Mouse (Mus musculus) midbrain, embryonic 15.5 days (tissue): Measurements from ENCODE around the gene Gng8. TPM values are rescaled to one million over a fixed set of nuclear protein-coding genes. Genes with fewer than 3 reads are reported as not detected.

Experiments
- ATAC-seq: fragments of 200-750 bp; cut with Nextera tagmentation; replicated peaks from 2 replicates; pipeline ENCODE4 v1.8.0; 2017; ENCODE audit warnings: moderate TSS enrichment
- H3K27ac ChIP-seq: fragments of 300-500 bp; sonication (generic); 2 replicates; pipeline ENCODE4 v1.5.1; 2015; ENCODE audit warnings: mild to moderate bottlenecking, inconsistent platforms
- H3K27me3 ChIP-seq: fragments of 300-500 bp; sonication (generic); replicated peaks from 2 replicates; pipeline ENCODE4 v1.6.1; 2015; ENCODE audit warnings: inconsistent platforms
- H3K36me3 ChIP-seq: fragments of 300-500 bp; sonication (generic); replicated peaks from 2 replicates; pipeline ENCODE4 v1.6.1; 2015; ENCODE audit warnings: inconsistent platforms
- H3K4me1 ChIP-seq: fragments of 300-500 bp; sonication (generic); 2 replicates; pipeline ENCODE4 v1.6.1; 2015; ENCODE audit warnings: inconsistent platforms
- H3K4me2 ChIP-seq: fragments of 300-500 bp; sonication (generic); 2 replicates; pipeline ENCODE4 v1.6.1; 2015; ENCODE audit warnings: inconsistent platforms, mild to moderate bottlenecking, moderate library complexity
- H3K4me3 ChIP-seq: fragments of 300-500 bp; sonication (generic); 2 replicates; pipeline ENCODE4 v1.5.1; 2015; ENCODE audit warnings: mild to moderate bottlenecking, inconsistent platforms
- H3K9ac ChIP-seq: fragments of 300-500 bp; sonication (generic); 2 replicates; pipeline ENCODE4 v1.6.1; 2015; ENCODE audit warnings: mild to moderate bottlenecking, inconsistent platforms
- H3K9me3 ChIP-seq: fragments of 300-500 bp; sonication (generic); 2 replicates; pipeline ENCODE4 v1.6.1; 2016; ENCODE audit warnings: inconsistent platforms
- WGBS: fragments of 180-500 bp; shearing (Covaris S2); methylation state at CpG from one replicate; pipeline ENCODE4 v1.1.7; 2015; ENCODE audit warnings: mixed read lengths; 5-methylcytosine and 5-hydroxymethylcytosine counted together
- polyA plus RNA-seq: library from polyadenylated mRNA; unstranded; fragments of >200 nt; fragmentation: Nextera tagmentation; extraction: Ambion mirVana; gene quantifications from 2 replicates; pipeline ENCODE4 v1.2.1, GENCODE M21; 2015

Gene Gng8
- polyA plus RNA-seq, 1 experiment from 2014 or later, result 9.7 TPM

GRCm38 (mm10) chr7:16938117-16938791 is 46.7 kb downstream of the Gng8 start:
- H3K36me3 ChIP-seq, result no peaks in the 10 kb centered on the region
- peak overlapping the region; percentile 30 for H3K4me2 ChIP-seq
- H3K9me3 ChIP-seq, result no peaks in the 10 kb centered on the region
- peak; percentile 90 for ATAC-seq
- H3K4me3 ChIP-seq, result 0 out of 2 replicates have a peak overlapping the region, but pooled peaks have one; percentile 2
- WGBS, result 55% methylated on average over 17 of the region's 17 CpGs
- H3K9ac ChIP-seq, result no peak overlapping the region
- peak overlapping the region; percentile 82 for H3K27ac ChIP-seq
- no peaks in the 10 kb centered on the region for H3K27me3 ChIP-seq
- peaks cover 62% of the 10 kb centered on the region for H3K4me1 ChIP-seq

- ATAC-seq, result no peak
- no peak overlapping the region for H3K4me3 ChIP-seq
- no peak overlapping the region; the same call in 1 of the 2 replicates for H3K4me2 ChIP-seq
- peaks cover 65% of the 10 kb centered on the region for H3K4me1 ChIP-seq
- no peaks in the 10 kb centered on the region for H3K27me3 ChIP-seq
- H3K27ac ChIP-seq, result peak overlapping the region; percentile 82
- no peaks in the 10 kb centered on the region for H3K36me3 ChIP-seq
- H3K9ac ChIP-seq, result peak overlapping the region; percentile 9; the same call in 1 of the 2 replicates
- no peaks in the 10 kb centered on the region for H3K9me3 ChIP-seq
- 21% methylated on average over 7 of the region's 7 CpGs for WGBS
These were observed 48.7 kb downstream of the Gng8 start for GRCm38 (mm10) chr7:16940292-16940691.

- Histone ChIP-seq H3K4me2 (no peak overlapping the region), H3K4me3 (no peak overlapping the region), H3K4me1 (peaks cover 77% of the 10 kb centered on the region), H3K9me3 (no peaks in the 10 kb centered on the region), H3K27me3 (no peaks in the 10 kb centered on the region), H3K27ac (peak overlapping the region; percentile 96), H3K9ac (no peak overlapping the region), H3K36me3 (no peaks in the 10 kb centered on the region)
- no peak for ATAC-seq
- WGBS, result 27% methylated on average over 4 of the region's 4 CpGs
These were observed 51.3 kb downstream of the Gng8 start for GRCm38 (mm10) chr7:16942861-16943260.

GRCm38 (mm10) chr7:16944061-16944807 is 52.6 kb downstream of the Gng8 start, which contains the start of gene Pnmal2:
Gene Pnmal2 (plus strand): TSS chr7:16944682.
- Histone ChIP-seq H3K4me1 (peaks cover 78% of the 10 kb centered on the region), H3K9ac (peak within 1 kb of the TSS; percentile 88), H3K27ac (peak within 1 kb of the TSS; percentile 96), H3K9me3 (no peaks in the 10 kb centered on the region), H3K4me2 (peak within 1 kb of the TSS; percentile 86), H3K4me3 (peak within 1 kb of the TSS; percentile 61), H3K36me3 (no peaks in the 10 kb centered on the region), H3K27me3 (no peaks in the 10 kb centered on the region)
- WGBS, result 9% methylated on average over 36 of the region's 36 CpGs
- ATAC-seq, result peak; percentile 90

- H3K27ac ChIP-seq, result peak overlapping the region; percentile 96
- ATAC-seq, result peak; percentile 22
- WGBS, result under 1% methylated on average over 22 of the region's 22 CpGs
- H3K4me2 ChIP-seq, result peak overlapping the region; percentile 86
- H3K9me3 ChIP-seq, result no peaks in the 10 kb centered on the region
- H3K4me3 ChIP-seq, result peak overlapping the region; percentile 61
- H3K27me3 ChIP-seq, result no peaks in the 10 kb centered on the region
- H3K36me3 ChIP-seq, result no peaks in the 10 kb centered on the region
- peaks cover 78% of the 10 kb centered on the region for H3K4me1 ChIP-seq
- H3K9ac ChIP-seq, result peak overlapping the region; percentile 88
These were observed 53.3 kb downstream of the Gng8 start for GRCm38 (mm10) chr7:16944808-16945315.

Other genes starting within 250 kb of the Gng8 start
- not detected in 2 replicates for gene Ceacam15, start 216.1 kb upstream of the Gng8 start, polyA plus RNA-seq
- 0.17 and 0.19 TPM in 2 replicates for gene Ceacam9, start 169.9 kb upstream of the Gng8 start, polyA plus RNA-seq
- gene Ap2s1, start 153.4 kb upstream of the Gng8 start, polyA plus RNA-seq, result 452 and 465 TPM in 2 replicates
- 12.4 and 14.3 TPM in 2 replicates for gene Slc1a5, start 110.4 kb upstream of the Gng8 start, polyA plus RNA-seq
- gene Strn4, start 75.9 kb upstream of the Gng8 start, polyA plus RNA-seq, result 205 and 227 TPM in 2 replicates
- gene Fkrp, start 75.1 kb upstream of the Gng8 start, polyA plus RNA-seq, result 51.9 and 55.1 TPM in 2 replicates
- 6.7 TPM in 2 replicates for gene Prkd2, start 48.9 kb upstream of the Gng8 start, polyA plus RNA-seq
- 4.7 and 4.8 TPM in 2 replicates for gene Dact3, start 16.5 kb upstream of the Gng8 start, polyA plus RNA-seq
- 0.42 and 0.43 TPM in 2 replicates for gene Ptgir, start 14.7 kb downstream of the Gng8 start, polyA plus RNA-seq
- gene Calm3, start 32.3 kb downstream of the Gng8 start, polyA plus RNA-seq, result 351 and 370 TPM in 2 replicates
- gene Pnmal2, start 52.9 kb downstream of the Gng8 start, polyA plus RNA-seq, result 198 and 205 TPM in 2 replicates
- gene Pnmal1, start 67.9 kb downstream of the Gng8 start, polyA plus RNA-seq, result 74.5 and 76.1 TPM in 2 replicates
- 6.8 and 7.1 TPM in 2 replicates for gene Gm42372, start 91.3 kb downstream of the Gng8 start, polyA plus RNA-seq
- gene Ccdc8, start 100.9 kb downstream of the Gng8 start, polyA plus RNA-seq, result 6.4 and 6.8 TPM in 2 replicates
- gene Ppp5c, start 136.1 kb downstream of the Gng8 start, polyA plus RNA-seq, result 124 and 127 TPM in 2 replicates
- 4.7 and 5.2 TPM in 2 replicates for gene Hif3a, start 170.6 kb downstream of the Gng8 start, polyA plus RNA-seq
- gene Psg16, start 182.3 kb downstream of the Gng8 start, polyA plus RNA-seq, result 4.4 and 6.1 TPM in 2 replicates